Mouse (Mus musculus): Measurements from ENCODE around the gene Trak1. TPM values are rescaled to one million over a fixed set of nuclear protein-coding genes. Genes with fewer than 3 reads are reported as not detected.

The Trak1 gene
- total RNA-seq (2014; fragmentation: Nextera tagmentation) (29.7 and 42.5 TPM in 2 replicates), total RNA-seq (2017) (15.9 and 25.3 TPM in 2 replicates)

DNA sequence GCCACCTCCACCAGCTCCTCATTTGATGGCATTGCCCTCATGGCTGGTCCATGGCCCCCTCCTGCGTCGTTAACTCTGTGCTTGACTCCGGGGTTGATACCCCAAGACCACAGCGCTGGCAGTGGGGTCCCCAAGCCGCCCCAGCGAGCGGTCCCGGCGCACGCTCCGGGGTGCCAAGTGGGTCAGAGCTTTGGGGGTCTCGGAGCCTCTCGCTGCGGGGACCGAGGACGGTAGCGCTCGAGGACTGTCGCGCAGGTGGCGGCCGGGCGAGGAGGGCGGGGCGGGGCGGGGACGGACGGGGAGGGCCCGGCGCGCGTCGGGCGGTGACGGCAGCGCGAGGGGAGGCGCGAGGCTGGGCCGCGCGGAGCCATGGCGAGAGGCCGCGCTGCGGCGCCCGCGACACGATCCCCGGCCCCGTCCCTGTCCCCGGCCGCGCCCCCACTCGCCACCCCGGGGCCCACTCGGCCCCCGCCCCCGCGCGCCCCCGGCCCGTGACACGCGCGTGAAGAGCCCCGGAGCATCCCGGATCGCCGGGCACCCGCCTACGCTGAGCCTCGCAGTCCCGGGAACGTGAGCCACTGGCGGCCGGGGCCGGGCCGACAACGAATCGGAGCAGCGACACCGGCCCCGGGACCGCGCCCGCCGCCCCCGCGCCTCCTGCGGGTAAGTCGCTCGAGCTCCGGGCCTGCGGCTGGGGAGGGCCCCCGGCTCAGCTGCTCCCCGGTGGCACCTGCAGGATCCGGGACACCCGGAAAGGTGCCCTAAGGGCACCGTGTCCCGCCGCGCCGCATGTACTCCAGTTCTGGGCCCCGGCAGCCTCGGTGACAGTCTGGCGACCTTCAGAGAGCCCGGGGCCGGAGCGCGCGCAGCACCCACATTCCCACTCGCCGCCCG lies at the start of gene Trak1:
Trak1 (plus strand) TSS at position 332 of the 894 bp plus-strand sequence.
- ATAC-seq (replicated peaks; ENCODE audit: poor library complexity, severe bottlenecking), result peak; percentile 54

GRCm38 (mm10) chr9:121247956-121248775 lies 49.1 kb upstream of the Trak1 start:
- peak; percentile 59 for ATAC-seq (replicated peaks; ENCODE audit: poor library complexity, severe bottlenecking)

DNA sequence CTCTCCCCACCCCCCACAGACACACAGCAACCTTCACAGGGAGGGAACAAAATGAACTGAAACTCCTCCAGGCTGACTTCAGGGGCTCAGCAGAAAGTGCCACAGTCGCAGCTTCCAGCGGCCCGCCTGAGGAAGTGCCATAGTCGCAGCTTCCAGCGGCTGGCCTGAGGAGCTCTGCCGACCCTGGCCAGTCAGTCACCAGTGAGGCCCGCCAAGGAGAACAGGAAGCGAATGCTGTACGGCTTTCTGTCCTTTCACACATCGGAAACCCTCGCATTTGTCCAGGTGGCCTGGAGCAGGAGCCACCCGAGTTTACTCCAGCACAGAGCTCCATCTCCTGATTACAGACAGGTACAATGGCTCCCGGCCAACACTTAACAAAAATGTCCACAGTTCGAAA lies 47.5 kb upstream of the Trak1 start:
- ATAC-seq (replicated peaks; ENCODE audit: poor library complexity, severe bottlenecking), result peak; percentile 90

- no peak for ATAC-seq (replicated peaks; ENCODE audit: poor library complexity, severe bottlenecking)
Measured at GRCm38 (mm10) chr9:121250854-121251253, 46.4 kb upstream of the Trak1 start.

GRCm38 (mm10) chr9:121253983-121254382 lies 43.3 kb upstream of the Trak1 start:
- ATAC-seq (replicated peaks; ENCODE audit: poor library complexity, severe bottlenecking), result no peak

DNA sequence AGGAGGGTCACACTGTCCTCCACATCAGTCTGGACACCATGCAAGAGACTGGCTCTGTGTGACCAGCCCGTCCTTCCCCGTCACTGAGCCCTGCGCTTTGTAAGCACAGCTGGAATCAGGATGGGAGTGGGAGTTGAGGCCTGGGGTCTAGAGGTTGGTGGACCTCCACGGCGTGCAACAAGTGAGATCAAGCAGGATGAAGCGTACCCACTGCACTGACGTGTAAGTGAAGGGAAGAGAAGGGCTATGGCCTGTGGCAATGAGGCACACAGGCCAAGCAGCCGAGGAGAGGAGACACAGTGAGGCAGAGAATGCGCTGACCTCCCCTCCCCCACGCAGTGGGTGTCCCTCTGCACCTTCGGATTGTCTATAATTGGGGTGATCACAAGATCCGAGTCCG lies 42.5 kb upstream of the Trak1 start:
- ATAC-seq (replicated peaks; ENCODE audit: poor library complexity, severe bottlenecking), result no peak

DNA sequence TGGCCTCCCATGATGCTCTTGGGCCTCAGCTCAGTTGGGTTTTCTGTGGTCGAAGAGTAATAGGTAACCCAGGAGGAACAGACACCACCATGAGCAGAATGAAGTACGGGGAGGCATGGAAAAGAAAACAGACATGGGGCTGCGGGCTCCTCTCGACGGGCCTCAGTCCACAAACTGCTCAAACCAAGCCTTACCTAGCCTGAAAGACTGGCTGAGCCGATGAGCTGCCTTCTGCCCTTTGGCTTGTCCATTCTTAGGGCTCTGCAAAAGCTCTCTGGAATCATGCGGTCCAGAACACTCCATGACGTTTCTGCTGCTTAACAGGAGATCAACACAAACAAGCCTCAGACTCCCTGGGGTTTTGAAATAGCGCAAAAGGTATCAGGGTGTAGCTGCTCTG lies 40.2 kb upstream of the Trak1 start:
- no peak for ATAC-seq (replicated peaks; ENCODE audit: poor library complexity, severe bottlenecking)

DNA sequence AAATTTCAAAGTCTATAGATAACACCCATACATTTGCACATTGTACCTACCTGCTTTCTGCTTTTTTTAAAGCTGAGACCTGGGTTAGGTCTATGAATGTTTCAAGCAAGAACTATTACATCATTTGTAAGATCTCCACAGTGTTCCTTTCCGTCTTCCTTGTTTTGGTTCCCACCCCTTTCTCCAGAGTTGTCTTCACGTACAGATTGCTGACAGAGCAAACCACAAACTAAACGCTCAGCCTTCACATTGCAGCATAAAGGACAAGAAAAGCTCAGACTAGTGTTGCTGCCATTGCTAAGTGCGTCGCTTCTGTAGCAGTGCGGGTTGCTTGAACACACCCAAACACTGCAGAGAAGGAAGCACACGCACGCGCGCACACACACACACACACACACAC lies 32.0 kb upstream of the Trak1 start:
- peak; percentile 79 for ATAC-seq (replicated peaks; ENCODE audit: poor library complexity, severe bottlenecking)

- peak; percentile 62; the same call in 1 of the 2 replicates for ATAC-seq (replicated peaks; ENCODE audit: poor library complexity, severe bottlenecking)
Measured at GRCm38 (mm10) chr9:121271149-121271548, 26.2 kb upstream of the Trak1 start.

GRCm38 (mm10) chr9:121271561-121271960 lies 25.7 kb upstream of the Trak1 start:
- no peak for ATAC-seq (replicated peaks; ENCODE audit: poor library complexity, severe bottlenecking)

DNA sequence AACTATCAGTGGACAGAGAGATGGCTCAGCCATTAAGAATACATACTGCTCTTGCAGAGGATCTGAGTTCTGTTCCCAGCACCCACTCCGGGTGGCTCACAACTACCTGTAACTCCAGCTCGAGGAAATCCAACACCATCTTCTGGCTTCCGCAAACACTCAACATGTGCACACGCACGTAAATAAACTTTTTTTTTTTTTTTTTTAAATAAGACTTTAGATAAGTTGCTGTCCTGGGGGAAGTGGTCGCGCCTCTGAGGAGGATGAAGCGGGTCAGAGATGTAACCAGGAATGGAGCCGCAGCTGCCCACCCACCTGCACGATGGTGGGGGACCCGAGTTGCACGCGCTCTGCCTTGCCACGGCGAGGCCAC lies 20.6 kb upstream of the Trak1 start:
- ATAC-seq (replicated peaks; ENCODE audit: poor library complexity, severe bottlenecking), result no peak

GRCm38 (mm10) chr9:121277118-121278060 lies 19.9 kb upstream of the Trak1 start, which contains the start of gene Ulk4:
Gene Ulk4 (minus strand): TSS chr9:121277197.
- peak; percentile 97 for ATAC-seq (replicated peaks; ENCODE audit: poor library complexity, severe bottlenecking)

GRCm38 (mm10) chr9:121279216-121279615 lies 18.1 kb upstream of the Trak1 start:
- ATAC-seq (replicated peaks; ENCODE audit: poor library complexity, severe bottlenecking), result no peak

- ATAC-seq (replicated peaks; ENCODE audit: poor library complexity, severe bottlenecking), result no peak
Measured at GRCm38 (mm10) chr9:121281891-121282290, 15.4 kb upstream of the Trak1 start.

DNA sequence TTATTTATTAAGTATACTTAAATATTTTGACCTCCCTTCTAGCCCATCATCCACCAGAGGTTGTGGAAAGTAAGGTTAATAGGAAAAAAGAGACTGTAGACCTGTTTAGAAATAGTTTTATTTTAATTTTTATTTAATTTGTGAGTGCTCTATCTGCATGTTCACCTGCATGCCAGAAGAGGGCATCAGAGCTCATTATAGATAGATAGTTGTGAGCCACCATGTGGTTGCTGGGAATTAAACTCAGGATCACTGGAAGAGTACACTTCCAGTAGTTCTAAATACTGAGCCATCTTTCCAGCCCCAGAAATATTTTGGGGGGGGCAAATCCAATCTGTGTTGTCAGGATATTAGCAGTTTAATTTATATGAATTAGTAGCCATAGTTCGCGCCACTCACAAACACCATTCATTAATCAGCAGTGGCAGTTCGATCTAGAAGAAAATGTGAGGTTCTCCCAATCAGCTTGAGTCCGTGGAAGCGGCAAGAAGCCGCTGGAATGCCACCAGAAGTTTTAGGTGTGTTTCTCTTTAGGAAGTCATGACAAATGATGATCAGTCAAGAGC lies 13.6 kb upstream of the Trak1 start:
- ATAC-seq (replicated peaks; ENCODE audit: poor library complexity, severe bottlenecking), result no peak

- ATAC-seq (replicated peaks; ENCODE audit: poor library complexity, severe bottlenecking), result peak; percentile 69
Measured at GRCm38 (mm10) chr9:121284422-121284821, 12.9 kb upstream of the Trak1 start.

GRCm38 (mm10) chr9:121285341-121286324 lies 11.7 kb upstream of the Trak1 start:
- peak; percentile 89 for ATAC-seq (replicated peaks; ENCODE audit: poor library complexity, severe bottlenecking)

DNA sequence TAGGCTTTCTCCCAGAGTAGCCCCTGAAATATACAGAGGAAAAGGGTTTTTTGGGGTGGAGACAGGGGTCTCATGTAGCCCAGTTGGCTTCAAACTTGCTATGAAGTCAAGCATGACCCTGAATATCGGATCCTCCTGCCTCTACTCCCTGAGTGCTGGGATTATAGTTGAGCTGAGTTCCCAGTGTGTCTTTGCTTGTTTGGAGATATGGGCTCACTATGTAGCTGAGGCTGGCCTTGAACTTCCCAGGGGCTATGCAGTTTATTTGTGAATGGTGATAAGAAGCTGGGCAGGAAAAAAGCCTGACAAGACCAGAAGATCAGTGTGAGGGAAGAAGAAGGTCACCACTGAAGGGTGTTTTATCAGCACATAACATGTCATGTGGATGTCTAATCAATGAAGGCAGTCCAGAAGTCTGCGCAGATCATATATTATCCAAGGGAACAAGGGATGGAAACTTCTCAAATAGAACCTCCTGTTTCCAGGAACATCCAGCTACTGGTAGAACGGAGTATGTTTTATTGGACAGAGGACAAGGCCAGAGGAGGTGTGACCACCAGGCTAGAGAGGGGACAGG lies 10.9 kb upstream of the Trak1 start:
- ATAC-seq (replicated peaks; ENCODE audit: poor library complexity, severe bottlenecking), result no peak
